Mouse (Mus musculus): ENCODE measurements at regions not wholly inside any gene's neighbourhood (a gene's known extent, or its start where the extent isn't known, plus 50 kb on each side); places are given as distances from the start of the nearest gene placed in this dataset.
A peak's percentile ranks its signal among the peaks of the same experiment; 100 is the strongest.

- peaks cover 6% of the 10 kb centered on the region; the same call in 1 of the 2 replicates for H3K36me3 ChIP-seq
- no peaks in the 10 kb centered on the region for H3K27me3 ChIP-seq
- H3K9me3 ChIP-seq, result peaks cover 12% of the 10 kb centered on the region; the same call in 1 of the 2 replicates
- ATAC-seq (ENCODE audit: low FRiP score), result no peak
- H3K27ac ChIP-seq, result no peak overlapping the region
- H3K4me3 ChIP-seq, result no peak overlapping the region
- H3K4me1 ChIP-seq (replicated peaks), result peaks cover 11% of the 10 kb centered on the region
- WGBS, result 97% methylated on average over 2 of the region's 2 CpGs
- no peak overlapping the region for H3K9ac ChIP-seq
- H3K4me2 ChIP-seq, result no peak overlapping the region
Observed at GRCm38 (mm10) chr9:63063525-63063924, 75.8 kb upstream of the Pias1 start.

- H3K27me3 ChIP-seq, result no peaks in the 10 kb centered on the region
- peaks cover 6% of the 10 kb centered on the region; the same call in 1 of the 2 replicates for H3K36me3 ChIP-seq
- no peak overlapping the region for H3K4me2 ChIP-seq
- H3K9ac ChIP-seq, result no peak overlapping the region
- ATAC-seq (ENCODE audit: low FRiP score), result no peak
- H3K4me1 ChIP-seq (replicated peaks), result peaks cover 13% of the 10 kb centered on the region
- no peak overlapping the region for H3K4me3 ChIP-seq
- 0 out of 2 replicates have a peak, but pooled peaks cover 12% of the 10 kb centered on the region for H3K9me3 ChIP-seq
- no peak overlapping the region for H3K27ac ChIP-seq
- 88% methylated on average over 5 of the region's 5 CpGs for WGBS
Observed at GRCm38 (mm10) chr9:63060740-63061139, 73.0 kb upstream of the Pias1 start.

DNA sequence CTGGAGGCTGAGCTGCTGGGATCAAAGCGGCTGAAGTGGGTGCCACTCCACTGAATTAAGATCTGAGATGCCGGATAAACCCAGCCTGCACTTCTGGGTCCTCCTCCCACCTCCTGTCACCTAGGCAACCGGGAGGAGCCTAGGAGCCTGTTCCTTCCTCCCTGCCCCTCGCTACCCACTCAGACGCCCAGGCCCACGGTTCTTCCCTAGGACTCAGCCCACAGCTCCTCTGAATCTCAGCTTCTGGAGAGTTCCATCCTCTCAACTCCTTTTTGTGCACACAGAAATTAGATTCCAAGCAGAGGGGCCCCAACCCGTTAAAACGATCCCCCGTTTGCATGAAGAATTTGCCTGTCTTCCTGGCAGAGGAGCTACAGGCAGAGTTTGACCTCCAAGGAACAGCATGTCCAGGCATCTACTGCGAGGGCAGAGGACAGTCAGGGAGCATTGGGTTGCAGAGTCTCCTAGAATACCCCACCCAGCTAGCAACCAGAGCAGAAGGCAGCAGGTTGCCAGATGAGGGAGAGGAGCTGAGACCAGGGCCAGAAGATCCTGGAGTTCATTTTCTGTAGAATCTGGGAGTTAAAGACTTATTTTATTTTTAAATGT, 71.6 kb upstream of the Pias1 start:
- H3K4me3 ChIP-seq, result peak overlapping the region; percentile 24
- ATAC-seq (ENCODE audit: low FRiP score), result peak; percentile 76

GRCm38 (mm10) chr9:63058506-63059233, 70.9 kb upstream of the Pias1 start:
- Histone ChIP-seq H3K4me3 (peak overlapping the region; percentile 24), H3K4me2 (peak overlapping the region; percentile 46), H3K27ac (peak overlapping the region; percentile 70), H3K36me3 (peaks cover 6% of the 10 kb centered on the region; the same call in 1 of the 2 replicates), H3K4me1 (replicated peaks) (peaks cover 13% of the 10 kb centered on the region), H3K9ac (peak overlapping the region; percentile 36; the same call in 1 of the 2 replicates), H3K27me3 (no peaks in the 10 kb centered on the region), H3K9me3 (0 out of 2 replicates have a peak, but pooled peaks cover 12% of the 10 kb centered on the region)
- 0 out of 2 replicates have a peak, but pooled peaks have one; percentile 32 for ATAC-seq (ENCODE audit: low FRiP score)
- WGBS, result 28% methylated on average over 16 of the region's 16 CpGs

More for the DNA sequence above, 71.6 kb upstream of the Pias1 start:
- Histone ChIP-seq H3K36me3 (peaks cover 6% of the 10 kb centered on the region; the same call in 1 of the 2 replicates), H3K27me3 (no peaks in the 10 kb centered on the region), H3K4me1 (replicated peaks) (peaks cover 13% of the 10 kb centered on the region), H3K9ac (peak overlapping the region; percentile 36), H3K4me2 (peak overlapping the region; percentile 46), H3K27ac (peak overlapping the region; percentile 70), H3K9me3 (0 out of 2 replicates have a peak, but pooled peaks cover 12% of the 10 kb centered on the region)
- 5% methylated on average over 10 of the region's 10 CpGs for WGBS

- H3K9me3 ChIP-seq, result no peaks in the 10 kb centered on the region
- peaks cover 13% of the 10 kb centered on the region for H3K4me1 ChIP-seq (replicated peaks)
- no peak overlapping the region for H3K9ac ChIP-seq
- H3K4me3 ChIP-seq, result no peak overlapping the region
- H3K4me2 ChIP-seq, result no peak overlapping the region
- H3K27ac ChIP-seq, result no peak overlapping the region
- no peaks in the 10 kb centered on the region for H3K36me3 ChIP-seq
- no peak for ATAC-seq (ENCODE audit: low FRiP score)
- 82% methylated on average over 9 of the region's 9 CpGs for WGBS
- no peaks in the 10 kb centered on the region for H3K27me3 ChIP-seq
Observed at GRCm38 (mm10) chr9:63056695-63057349, 69.1 kb upstream of the Pias1 start.

DNA sequence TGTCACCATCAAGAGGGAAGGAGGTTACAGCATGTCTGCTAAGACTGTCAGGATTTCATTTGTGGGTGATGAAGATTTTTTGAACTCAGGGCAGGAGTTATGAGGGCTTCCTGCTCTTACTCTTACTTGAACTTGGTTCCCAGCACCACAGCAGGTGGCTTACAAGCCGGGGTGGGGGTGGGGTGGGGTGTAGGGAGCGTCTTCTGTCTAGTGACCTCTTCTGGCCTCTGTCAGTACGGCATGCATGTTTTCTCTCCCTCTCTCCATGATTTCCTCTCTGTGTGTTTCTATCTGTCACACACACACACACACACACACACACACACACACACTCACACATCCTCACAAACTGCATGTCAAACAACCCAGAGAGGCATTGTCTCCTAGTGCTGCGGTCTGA, 64.5 kb upstream of the Pias1 start:
- 45% methylated on average over 4 of the region's 4 CpGs for WGBS
- Histone ChIP-seq H3K27me3 (no peaks in the 10 kb centered on the region), H3K4me1 (replicated peaks) (no peaks in the 10 kb centered on the region), H3K9ac (no peak overlapping the region), H3K27ac (no peak overlapping the region), H3K4me3 (no peak overlapping the region), H3K36me3 (no peaks in the 10 kb centered on the region), H3K4me2 (no peak overlapping the region), H3K9me3 (no peaks in the 10 kb centered on the region)
- no peak for ATAC-seq (ENCODE audit: low FRiP score)

GRCm38 (mm10) chr9:63051631-63052030, 63.9 kb upstream of the Pias1 start:
- Histone ChIP-seq H3K4me1 (replicated peaks) (no peaks in the 10 kb centered on the region), H3K27ac (no peak overlapping the region), H3K9ac (no peak overlapping the region), H3K27me3 (no peaks in the 10 kb centered on the region), H3K36me3 (no peaks in the 10 kb centered on the region), H3K4me2 (no peak overlapping the region), H3K4me3 (no peak overlapping the region), H3K9me3 (no peaks in the 10 kb centered on the region)
- no peak for ATAC-seq (ENCODE audit: low FRiP score)
- WGBS, result 88% methylated on average over 4 of the region's 4 CpGs

DNA sequence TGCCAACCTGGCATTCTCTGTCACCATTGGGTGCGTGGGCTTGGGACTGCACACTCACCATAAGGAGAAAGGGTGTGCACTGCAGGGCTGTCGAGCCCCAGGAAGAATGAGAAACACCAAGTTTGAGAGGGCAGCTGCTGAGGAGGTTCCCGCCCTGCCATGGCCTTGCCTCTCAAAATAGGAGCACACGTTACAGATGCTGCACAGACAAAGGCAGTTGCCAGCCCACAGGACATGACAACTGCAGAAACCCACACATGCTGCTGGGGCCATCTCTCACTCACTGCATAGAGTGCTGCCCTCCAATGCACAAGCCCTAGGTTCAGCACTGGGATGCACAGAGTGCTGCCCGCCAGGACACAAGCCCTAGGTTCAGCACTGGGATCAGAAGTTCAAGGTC, 61.6 kb upstream of the Pias1 start:
- Histone ChIP-seq H3K9ac (no peak overlapping the region), H3K9me3 (no peaks in the 10 kb centered on the region), H3K27ac (no peak overlapping the region), H3K4me1 (replicated peaks) (no peaks in the 10 kb centered on the region), H3K27me3 (no peaks in the 10 kb centered on the region), H3K36me3 (no peaks in the 10 kb centered on the region), H3K4me2 (no peak overlapping the region), H3K4me3 (no peak overlapping the region)
- WGBS, result 88% methylated on average over 5 of the region's 5 CpGs
- ATAC-seq (ENCODE audit: low FRiP score), result no peak

- Histone ChIP-seq H3K4me1 (replicated peaks) (0 out of 2 replicates have a peak, but pooled peaks cover 4% of the 10 kb centered on the region), H3K27ac (no peak overlapping the region), H3K27me3 (no peaks in the 10 kb centered on the region), H3K4me2 (no peak overlapping the region), H3K9me3 (no peaks in the 10 kb centered on the region), H3K4me3 (no peak overlapping the region), H3K9ac (no peak overlapping the region), H3K36me3 (no peaks in the 10 kb centered on the region)
- no peak for ATAC-seq (ENCODE audit: low FRiP score)
- 95% methylated on average over 3 of the region's 3 CpGs for WGBS
Observed at GRCm38 (mm10) chr9:63046981-63047380, 59.3 kb upstream of the Pias1 start.

- H3K27me3 ChIP-seq, result no peaks in the 10 kb centered on the region
- H3K4me2 ChIP-seq, result no peak overlapping the region
- H3K36me3 ChIP-seq, result no peaks in the 10 kb centered on the region
- H3K9ac ChIP-seq, result no peak overlapping the region
- no peaks in the 10 kb centered on the region for H3K9me3 ChIP-seq
- WGBS, result 84% methylated on average over 4 of the region's 4 CpGs
- 0 out of 2 replicates have a peak, but pooled peaks cover 4% of the 10 kb centered on the region for H3K4me1 ChIP-seq (replicated peaks)
- ATAC-seq (ENCODE audit: low FRiP score), result no peak
- H3K4me3 ChIP-seq, result no peak overlapping the region
- H3K27ac ChIP-seq, result no peak overlapping the region
Observed at GRCm38 (mm10) chr9:63045531-63045930, 57.8 kb upstream of the Pias1 start.

- WGBS, result 61% methylated on average over 3 of the region's 3 CpGs
- ATAC-seq (ENCODE audit: low FRiP score), result no peak
- H3K4me3 ChIP-seq, result no peak overlapping the region
Observed at GRCm38 (mm10) chr9:63043304-63043703, 55.6 kb upstream of the Pias1 start.

DNA sequence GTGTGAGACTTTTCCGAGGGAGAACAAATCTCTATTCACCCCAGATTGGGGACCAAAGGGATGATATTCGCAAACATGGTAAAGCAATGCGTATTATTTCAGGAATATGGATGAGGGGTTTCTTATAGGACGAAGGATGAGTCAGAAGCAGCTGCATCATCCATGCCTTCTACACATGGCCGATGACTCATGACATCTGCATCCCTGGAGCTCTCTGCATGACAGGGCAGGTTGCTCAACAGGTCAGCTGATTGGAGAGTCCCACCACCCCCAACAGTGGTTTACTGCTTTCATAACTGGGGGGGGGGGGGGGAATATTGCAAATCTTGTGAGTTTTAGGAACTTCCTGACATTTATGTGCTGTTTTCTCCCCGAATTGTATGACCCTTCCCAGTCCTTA, 50.3 kb upstream of the Pias1 start:
- H3K4me1 ChIP-seq (replicated peaks), result 0 out of 2 replicates have a peak, but pooled peaks cover 4% of the 10 kb centered on the region
- no peaks in the 10 kb centered on the region for H3K36me3 ChIP-seq
- H3K27me3 ChIP-seq, result no peaks in the 10 kb centered on the region
- H3K4me3 ChIP-seq, result no peak overlapping the region
- no peak overlapping the region for H3K9ac ChIP-seq
- WGBS, result 94% methylated on average over 6 of the region's 6 CpGs
- H3K27ac ChIP-seq, result no peak overlapping the region
- no peaks in the 10 kb centered on the region for H3K9me3 ChIP-seq
- no peak overlapping the region for H3K4me2 ChIP-seq
- ATAC-seq (ENCODE audit: low FRiP score), result no peak

More at GRCm38 (mm10) chr9:63043304-63043703, 55.6 kb upstream of the Pias1 start:
- Histone ChIP-seq H3K4me1 (replicated peaks) (0 out of 2 replicates have a peak, but pooled peaks cover 4% of the 10 kb centered on the region), H3K27me3 (no peaks in the 10 kb centered on the region), H3K36me3 (no peaks in the 10 kb centered on the region), H3K9me3 (no peaks in the 10 kb centered on the region), H3K4me2 (no peak overlapping the region), H3K9ac (no peak overlapping the region), H3K27ac (no peak overlapping the region)
